Mouse (Mus musculus) kidney, adult 2 months (tissue): ENCODE data around the gene Lgr4. TPM values are rescaled to one million over a fixed set of nuclear protein-coding genes. Genes with fewer than 3 reads are reported as not detected.

Experiments used
- DNase-seq: peaks from one replicate; pipeline ENCODE4 v3.0.0; 2021
- H3K27ac ChIP-seq: fragments of 200-500 bp; 2 replicates; pipeline ENCODE4 v1.5.1; 2012; ENCODE audit warnings: low read depth, low read length, control low read depth, inconsistent platforms; ENCODE audit not compliant: insufficient read depth
- H3K27me3 ChIP-seq: fragments of 200-500 bp; replicated peaks from 2 replicates; pipeline ENCODE4 v1.6.1; 2012; ENCODE audit warnings: mild to moderate bottlenecking, moderate library complexity, low read length, inconsistent platforms; ENCODE audit not compliant: control insufficient read depth, insufficient read depth
- H3K36me3 ChIP-seq: fragments of 200-500 bp; 2 replicates; pipeline ENCODE4 v1.6.1; 2012; ENCODE audit warnings: mild to moderate bottlenecking, moderate library complexity, low read length, inconsistent platforms; ENCODE audit not compliant: control insufficient read depth, insufficient read depth
- H3K4me1 ChIP-seq: fragments of 200-500 bp; 2 replicates; pipeline ENCODE4 v1.6.1; 2011; ENCODE audit warnings: low read length; ENCODE audit not compliant: control insufficient read depth, insufficient read depth
- H3K4me3 ChIP-seq: fragments of 200-500 bp; 2 replicates; pipeline ENCODE4 v1.5.1; 2011; ENCODE audit warnings: mild to moderate bottlenecking, low read depth, low read length, control low read depth; ENCODE audit not compliant: insufficient read depth
- CTCF ChIP-seq: fragments of 200-500 bp; conservative IDR thresholded peaks from 2 replicates; pipeline ENCODE4 v1.5.1; 2011; ENCODE audit warnings: low read depth, mild to moderate bottlenecking, control low read depth, low read length, moderate library complexity, mixed read lengths; ENCODE audit not compliant: insufficient read depth, insufficient read length
- POLR2A ChIP-seq: fragments of 200-500 bp; IDR thresholded peaks from one replicate; pipeline ENCODE4 v1.6.1; 2011; ENCODE audit warnings: low read depth, low read length, control low read depth
- WGBS: fragments of 180-500 bp; shearing (Covaris S2); methylation state at CpG from one replicate; pipeline ENCODE4 v1.1.7; 2018; 5-methylcytosine and 5-hydroxymethylcytosine counted together
- polyA plus RNA-seq: library from polyadenylated mRNA; depleted of rRNA; stranded (reverse); fragments of >200 nt; gene quantifications from 2 replicates; pipeline ENCODE4 v1.2.3, GENCODE M21; 2012

Lgr4 gene
- polyA plus RNA-seq, 1 experiment: 106 TPM

DNA sequence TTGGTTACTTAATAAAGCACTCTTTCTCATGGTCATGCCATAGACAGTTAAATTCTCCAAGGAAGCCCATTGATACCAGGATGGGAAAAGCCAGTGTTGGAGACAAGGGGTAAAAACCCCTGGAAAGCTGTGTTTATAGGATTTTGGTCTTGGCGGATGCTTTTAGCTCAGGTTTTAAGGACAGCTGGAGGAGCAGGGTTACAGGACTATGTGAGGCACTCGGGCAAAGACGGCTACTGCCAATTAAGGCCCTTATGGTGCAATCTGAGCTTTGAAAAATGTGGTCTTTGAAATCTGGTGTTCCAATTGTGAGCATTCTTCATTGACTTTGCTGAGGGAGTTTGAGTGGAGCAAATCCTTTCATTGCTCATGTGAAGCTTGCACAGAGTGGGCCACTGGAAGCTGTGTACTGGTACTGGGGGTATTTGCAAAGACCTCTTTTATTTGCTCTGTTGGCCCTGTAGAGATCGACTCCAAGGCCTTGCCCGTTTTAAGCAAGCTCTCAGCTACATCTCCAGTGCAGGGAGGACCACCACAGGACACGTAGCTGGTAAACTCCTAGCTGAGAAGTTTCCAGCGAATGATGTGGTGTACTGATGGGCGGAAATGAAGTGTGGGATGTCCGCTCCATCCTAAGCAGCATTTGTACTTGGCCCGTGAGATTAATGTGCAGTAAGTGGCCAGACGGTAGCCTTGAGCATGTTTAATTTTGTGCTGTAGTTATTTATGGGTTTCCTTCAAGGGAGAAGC is 68.8 kb downstream of the Lgr4 start:
- TF ChIP-seq CTCF: no peak
- no peak for TF ChIP-seq POLR2A
- peaks cover 57% of the 10 kb centered on the region for H3K4me1 ChIP-seq
- no peak for DNase-seq
- no peak overlapping the region for H3K4me3 ChIP-seq
- H3K27ac ChIP-seq: peak overlapping the region; percentile 42
- whole genome bisulfite sequencing: 64% methylated on average over 11 of the region's 11 CpGs
- no peaks in the 10 kb centered on the region for H3K27me3 ChIP-seq
- H3K36me3 ChIP-seq: no peaks in the 10 kb centered on the region

DNA sequence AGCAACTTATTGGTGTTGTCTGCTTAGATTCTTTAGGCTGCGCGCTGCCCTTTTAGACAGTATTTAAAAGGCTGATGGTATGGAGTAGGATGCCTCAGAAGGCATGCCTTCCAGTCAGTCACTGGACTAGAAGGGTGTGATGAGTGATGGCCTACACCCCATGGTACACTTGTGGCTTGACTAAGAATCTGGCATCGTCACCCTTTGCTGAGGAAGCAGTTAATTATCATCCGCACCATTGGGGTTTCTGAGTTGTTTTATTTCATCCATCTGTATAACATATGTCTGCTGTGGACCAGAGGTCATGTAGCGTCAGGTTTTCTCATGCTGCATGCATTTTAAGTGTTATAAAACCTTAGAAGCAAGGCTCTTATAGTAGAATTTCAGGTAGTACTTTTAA is 70.5 kb downstream of the Lgr4 start:
- no peak overlapping the region for H3K4me3 ChIP-seq
- TF ChIP-seq CTCF (no peak), POLR2A (no peak)
- H3K27me3 ChIP-seq: no peaks in the 10 kb centered on the region
- no peaks in the 10 kb centered on the region for H3K36me3 ChIP-seq
- DNase-seq: no peak
- 64% methylated on average over 5 of the region's 5 CpGs for WGBS
- peaks cover 51% of the 10 kb centered on the region for H3K4me1 ChIP-seq
- H3K27ac ChIP-seq: peak overlapping the region; percentile 52; the same call in 1 of the 2 replicates

DNA sequence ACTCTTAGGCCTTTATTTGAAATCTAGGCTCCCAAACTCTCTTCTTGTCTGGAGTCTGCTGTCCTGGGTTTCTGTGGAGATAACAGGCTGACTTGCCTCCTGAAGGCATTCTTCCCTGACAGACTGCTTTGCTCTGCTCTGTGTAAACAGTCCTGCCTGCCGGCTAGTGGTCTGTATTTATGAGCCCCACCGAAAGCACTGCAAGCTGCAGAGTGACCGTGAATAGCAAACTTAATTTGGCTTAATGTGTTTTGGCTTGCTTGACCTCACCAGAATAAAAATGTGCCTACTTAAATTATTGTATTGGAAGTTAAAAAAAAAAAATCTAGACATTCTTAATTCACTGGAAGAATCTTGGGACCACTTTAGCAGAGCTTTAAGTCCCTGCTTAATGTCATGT is 71.7 kb downstream of the Lgr4 start:
- Histone ChIP-seq H3K27ac (peak overlapping the region; percentile 87), H3K36me3 (no peaks in the 10 kb centered on the region), H3K27me3 (no peaks in the 10 kb centered on the region), H3K4me3 (no peak overlapping the region), H3K4me1 (peaks cover 48% of the 10 kb centered on the region)
- DNase-seq: no peak
- no peak for TF ChIP-seq CTCF
- TF ChIP-seq POLR2A: no peak
- WGBS: 13% methylated on average over 3 of the region's 3 CpGs

DNA sequence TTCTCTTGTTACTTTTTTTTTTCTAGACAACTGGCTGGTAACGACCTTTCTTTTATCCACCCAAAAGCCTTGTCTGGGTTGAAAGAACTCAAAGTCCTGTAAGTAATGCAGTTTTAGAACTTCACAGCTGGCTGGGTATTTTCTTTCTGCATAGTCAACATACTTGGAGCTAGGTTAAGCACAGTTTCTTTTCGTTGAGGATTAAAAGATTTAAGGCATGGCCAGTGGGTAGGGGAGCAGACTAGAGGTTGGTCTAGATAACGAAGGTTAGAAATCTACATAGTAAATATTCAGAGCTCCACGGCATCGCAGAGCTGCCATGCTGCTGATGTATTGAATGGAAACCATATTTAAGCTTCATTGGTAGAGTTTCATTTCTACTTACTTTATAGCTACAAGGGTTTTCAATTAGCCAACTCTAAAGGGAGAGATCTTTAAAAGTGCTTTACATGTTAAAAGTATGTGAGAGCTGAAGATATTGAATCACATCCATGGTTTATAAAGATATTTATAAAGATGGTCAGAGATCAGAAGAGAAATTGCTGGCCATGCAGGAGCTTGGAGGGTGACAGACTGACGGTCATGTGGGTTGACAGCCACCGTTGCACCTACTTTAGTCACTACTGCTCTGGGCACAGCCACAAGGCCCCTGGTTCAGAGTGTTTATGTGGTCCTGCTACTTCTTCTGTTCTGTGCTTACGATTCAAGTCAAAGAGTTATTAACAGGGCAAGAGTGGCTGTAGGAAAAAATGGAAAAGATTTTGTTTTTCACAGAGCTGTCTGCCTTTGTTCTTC is 72.4 kb downstream of the Lgr4 start:
- WGBS: 38% methylated on average over 8 of the region's 8 CpGs
- H3K4me1 ChIP-seq: peaks cover 45% of the 10 kb centered on the region

DNA sequence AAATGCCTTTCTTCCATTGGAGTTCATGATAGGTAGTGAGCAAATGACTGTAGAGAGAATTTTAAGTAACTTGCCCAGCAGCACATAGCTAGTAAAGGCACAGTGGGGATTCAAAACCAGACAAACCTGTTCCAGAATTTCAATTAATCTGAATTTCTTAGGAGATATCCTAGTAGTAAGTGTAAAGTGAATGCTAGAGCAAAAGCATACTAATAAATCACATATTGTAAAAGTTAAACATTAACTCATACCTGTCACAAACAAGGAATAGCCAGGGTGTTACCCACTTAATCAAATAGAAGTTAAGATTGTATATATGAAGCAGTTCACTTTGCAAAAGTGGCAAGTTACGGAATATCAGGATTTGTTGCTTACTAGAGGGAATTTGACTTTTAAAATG is 74.3 kb downstream of the Lgr4 start:
- no peak overlapping the region for H3K4me3 ChIP-seq
- WGBS: 49% methylated on average over 1 of the region's 1 CpGs
- TF ChIP-seq POLR2A (no peak), CTCF (no peak)
- no peaks in the 10 kb centered on the region for H3K27me3 ChIP-seq
- H3K27ac ChIP-seq: no peak overlapping the region
- H3K36me3 ChIP-seq: no peaks in the 10 kb centered on the region
- H3K4me1 ChIP-seq: peaks cover 33% of the 10 kb centered on the region
- DNase-seq: peak; percentile 50

More for the DNA sequence above, 72.4 kb downstream of the Lgr4 start:
- Histone ChIP-seq H3K4me3 (no peak overlapping the region), H3K27me3 (no peaks in the 10 kb centered on the region), H3K36me3 (no peaks in the 10 kb centered on the region), H3K27ac (0 out of 2 replicates have a peak overlapping the region, but pooled peaks have one; percentile 35)
- TF ChIP-seq POLR2A (no peak), CTCF (no peak)
- peak; percentile 58 for DNase-seq

DNA sequence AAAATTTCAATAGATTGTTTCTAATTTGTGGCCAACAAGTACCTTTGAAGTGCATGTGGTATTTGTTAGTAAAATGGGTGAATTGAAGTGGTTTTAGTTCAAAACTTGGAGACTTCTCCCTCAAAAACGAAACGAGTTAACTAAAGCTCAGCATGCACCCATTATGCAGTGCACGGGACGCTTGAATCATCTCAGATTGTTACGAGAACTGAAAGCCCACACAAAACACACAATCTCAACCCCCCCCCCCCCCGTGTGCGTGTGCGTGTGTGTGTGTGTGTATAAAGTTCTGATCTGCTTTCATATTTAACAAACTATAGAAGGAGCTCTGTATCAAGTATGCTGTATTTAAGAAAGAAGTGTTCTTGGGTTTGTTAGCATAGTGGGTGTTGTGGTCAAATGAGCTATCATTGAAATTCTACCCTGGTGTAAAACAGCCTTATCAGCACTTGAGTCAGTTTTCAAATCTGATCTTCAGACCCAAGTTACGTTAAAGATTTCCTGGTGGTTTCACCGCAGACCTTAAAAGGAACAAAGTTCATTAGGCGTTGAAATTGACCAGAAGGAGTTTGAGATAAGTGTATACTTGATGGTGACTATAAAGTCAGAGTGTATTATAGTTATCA is 75.1 kb downstream of the Lgr4 start:
- Histone ChIP-seq H3K36me3 (no peaks in the 10 kb centered on the region), H3K27me3 (no peaks in the 10 kb centered on the region), H3K4me3 (no peak overlapping the region), H3K27ac (peak overlapping the region; percentile 56), H3K4me1 (peaks cover 30% of the 10 kb centered on the region)
- no peak for DNase-seq
- 66% methylated on average over 11 of the region's 11 CpGs for WGBS
- TF ChIP-seq CTCF (no peak), POLR2A (no peak)

DNA sequence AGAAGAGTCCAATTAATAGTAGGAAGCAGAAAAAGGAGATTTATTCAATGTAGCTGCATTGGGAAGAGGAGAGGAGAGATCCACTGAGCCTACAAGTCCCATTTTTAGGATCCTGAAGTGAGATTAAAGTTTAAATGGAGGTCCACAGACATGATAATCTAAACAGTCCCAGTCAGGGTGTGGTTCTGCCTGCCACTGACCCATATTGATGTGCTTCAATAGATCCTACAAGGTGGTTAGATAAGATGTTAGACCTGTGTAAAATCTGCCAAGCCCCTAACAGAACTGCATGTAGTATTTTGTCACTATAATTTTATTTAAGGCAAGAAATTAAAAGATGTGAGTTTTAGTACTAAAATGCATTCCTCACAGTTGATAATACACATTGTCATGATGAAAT is 76.0 kb downstream of the Lgr4 start:
- Histone ChIP-seq H3K36me3 (peaks cover 3% of the 10 kb centered on the region; the same call in 1 of the 2 replicates), H3K27me3 (no peaks in the 10 kb centered on the region), H3K4me1 (peaks cover 27% of the 10 kb centered on the region), H3K4me3 (no peak overlapping the region), H3K27ac (no peak overlapping the region; the same call in 1 of the 2 replicates)
- DNase-seq: no peak
- TF ChIP-seq POLR2A: no peak
- TF ChIP-seq CTCF: no peak
